Mouse (Mus musculus): ENCODE results near the gene Nyap2.

GRCm38 (mm10) chr1:81179725-81180124 lies 103.0 kb downstream of the Nyap2 start:
- TF ChIP-seq CTCF (IDR thresholded peaks at IDR 0.05; ENCODE audit: extremely low read depth, insufficient read depth, low read length) (no peak), POLR2A (IDR thresholded peaks at IDR 0.05; ENCODE audit: extremely low read depth, insufficient read depth, low read length) (no peak)
